Comparison of ENCODE assay signal across 8 mouse cellular contexts in genomic region chr8:9227779-9228464, GRCm38 (mm10).
DNase-seq lines count a peak whose midpoint lies in the region; ATAC-seq and TF ChIP-seq lines count a peak whose summit lies in the region.

No protein-coding gene starts in this region.

- DNase-seq in ZHBTc4 (ENCODE audit: low read depth, low spot score): peak; percentile 80
- DNase-seq in heart, postnatal 4 days: peak; percentile 55
- DNase-seq in layer of hippocampus, adult 2 months (ENCODE audit: low spot score in 2 of 2): peak; percentile 73 to 75
- peak; percentile 47 for DNase-seq in lung, postnatal 10 days
- peak; percentile 33 for DNase-seq in retina, postnatal 7 days (ENCODE audit: low read depth, low spot score)
- no peak for DNase-seq in adipocyte (ENCODE audit: low spot score)

- H3K27me3 ChIP-seq in C2C12 (ENCODE audit: control insufficient read depth, insufficient read depth, insufficient read length): no peaks in the 10 kb centered on the region

- H3K4me3 ChIP-seq in C2C12 (ENCODE audit: insufficient read depth, poor library complexity, severe bottlenecking): no peak overlapping the region
- no peak overlapping the region for H3K4me3 ChIP-seq in layer of hippocampus, adult 2 months

- TF ChIP-seq CTCF in C2C12 (IDR thresholded peaks at IDR 0.05; ENCODE audit: control insufficient read depth, insufficient read depth, insufficient read length): peak; percentile 40
- TF ChIP-seq CTCF in layer of hippocampus, adult 2 months (conservative IDR thresholded peaks at IDR 0.05): peak; percentile 86

- H3K79me2 ChIP-seq in C2C12 (ENCODE audit: control insufficient read depth, insufficient read depth): no peaks in the 10 kb centered on the region

- no peak overlapping the region for H3ac ChIP-seq in C2C12 (ENCODE audit: control insufficient read depth, insufficient read length, low read depth)

- H3K27ac ChIP-seq in layer of hippocampus, adult 2 months: 0 out of 2 replicates have a peak overlapping the region, but pooled peaks have one; percentile 53

- no peaks in the 10 kb centered on the region for H3K79me3 ChIP-seq in C2C12 (ENCODE audit: low read depth)

- H3K36me3 ChIP-seq in C2C12 (ENCODE audit: control insufficient read depth, insufficient read depth): no peaks in the 10 kb centered on the region

- ATAC-seq in common myeloid progenitor, adult 5-6 weeks (replicated peaks; ENCODE audit: low read depth, poor library complexity, severe bottlenecking): peak; percentile 99

TF ChIP-seq in C2C12, 6 proteins besides CTCF, POLR2A, EP300 and RAD21:
- TF ChIP-seq CEBPB (IDR thresholded peaks at IDR 0.05; ENCODE audit: low read depth): no peak
- no peak for TF ChIP-seq MYOD1 (IDR thresholded peaks at IDR 0.05; ENCODE audit: control insufficient read depth, insufficient read length, low read depth)
- no peak for TF ChIP-seq USF1 (IDR thresholded peaks at IDR 0.05; ENCODE audit: low read depth)
- no peak for TF ChIP-seq MYOG (IDR thresholded peaks at IDR 0.05; ENCODE audit: control insufficient read depth, extremely low read depth, insufficient read length)
- TF ChIP-seq FOSL1 (IDR thresholded peaks at IDR 0.05; ENCODE audit: insufficient read depth, low read length, poor library complexity, severe bottlenecking): no peak
- no peak for TF ChIP-seq MAX (IDR thresholded peaks at IDR 0.05)
